Mouse (Mus musculus): Measurements from ENCODE around the gene Siglecf.
A peak's percentile ranks its signal among the peaks of the same experiment; 100 is the strongest.
"Not testable (repeated sequence)": the region's sequence is repeated elsewhere in the genome, so short reads cannot be mapped to it uniquely, and the experiment has no call there.

Gene Siglecf

DNA sequence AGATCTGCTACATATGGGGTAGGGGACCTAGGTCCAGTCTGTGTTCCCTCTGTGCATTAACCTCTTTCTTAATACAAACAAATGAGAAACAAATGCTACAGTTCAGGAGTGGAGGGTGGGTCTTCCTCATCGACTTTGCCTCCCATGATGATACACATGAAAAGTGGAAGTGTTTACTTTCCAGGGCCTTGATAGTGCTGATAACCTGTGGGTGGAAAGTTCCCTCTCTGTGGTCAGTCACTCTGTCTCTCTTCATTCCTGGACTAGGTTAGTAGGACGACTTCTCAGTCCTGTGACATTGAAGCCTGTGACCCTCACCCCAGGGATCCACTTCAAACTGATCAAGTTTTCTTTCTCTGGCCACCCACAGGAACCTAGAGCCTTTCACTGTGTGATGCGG, at the start of gene Siglecf:
TSS of gene Siglecf (plus strand) at position 188 of the 400 bp plus-strand sequence.
- no peak for DNase-seq (ENCODE audit: low read depth, low spot score)

GRCm38 (mm10) chr7:43305235-43305634, 45.9 kb upstream of the Siglecf start:
- DNase-seq (ENCODE audit: low read depth, low spot score) = no peak

DNA sequence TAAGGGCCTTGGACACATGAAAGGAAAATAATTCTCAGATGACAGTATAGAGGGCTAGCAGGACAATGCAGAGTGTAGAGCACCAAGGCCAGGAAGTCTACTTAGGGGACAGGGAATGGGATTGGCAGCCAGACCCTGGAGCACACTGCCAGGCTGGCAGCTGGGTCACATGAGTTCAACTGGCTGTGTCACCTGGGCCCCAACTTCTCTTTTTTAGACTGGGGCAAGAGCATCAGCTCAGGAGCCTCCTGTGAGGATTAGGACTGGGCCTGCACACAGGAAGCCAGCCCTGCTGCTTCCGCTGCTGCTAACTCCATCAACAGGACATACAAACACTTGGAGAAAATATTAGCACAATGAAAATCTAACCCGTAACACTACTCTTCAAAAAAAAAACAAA, 42.1 kb upstream of the Siglecf start:
- DNase-seq (ENCODE audit: low read depth, low spot score) = no peak

DNA sequence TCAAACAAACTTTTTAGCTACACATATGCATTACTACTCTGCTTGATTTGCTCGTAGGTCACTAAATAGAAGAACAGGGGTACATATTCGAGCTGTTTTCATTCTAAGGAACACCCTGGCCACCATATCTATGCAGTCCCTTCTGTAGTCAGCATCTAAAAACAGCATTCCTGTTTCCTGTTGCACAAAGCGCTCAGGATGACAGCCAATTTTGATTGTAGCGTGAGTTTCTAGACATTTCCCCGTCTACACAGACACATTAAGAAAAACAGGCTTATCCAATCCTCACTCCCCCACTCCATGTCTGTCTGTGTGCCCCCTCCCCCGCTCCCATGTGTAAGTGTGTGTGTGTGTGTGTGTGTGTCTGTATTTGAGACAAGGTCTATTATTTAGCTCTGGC, 39.5 kb upstream of the Siglecf start:
- DNase-seq (ENCODE audit: low read depth, low spot score) = no peak

DNA sequence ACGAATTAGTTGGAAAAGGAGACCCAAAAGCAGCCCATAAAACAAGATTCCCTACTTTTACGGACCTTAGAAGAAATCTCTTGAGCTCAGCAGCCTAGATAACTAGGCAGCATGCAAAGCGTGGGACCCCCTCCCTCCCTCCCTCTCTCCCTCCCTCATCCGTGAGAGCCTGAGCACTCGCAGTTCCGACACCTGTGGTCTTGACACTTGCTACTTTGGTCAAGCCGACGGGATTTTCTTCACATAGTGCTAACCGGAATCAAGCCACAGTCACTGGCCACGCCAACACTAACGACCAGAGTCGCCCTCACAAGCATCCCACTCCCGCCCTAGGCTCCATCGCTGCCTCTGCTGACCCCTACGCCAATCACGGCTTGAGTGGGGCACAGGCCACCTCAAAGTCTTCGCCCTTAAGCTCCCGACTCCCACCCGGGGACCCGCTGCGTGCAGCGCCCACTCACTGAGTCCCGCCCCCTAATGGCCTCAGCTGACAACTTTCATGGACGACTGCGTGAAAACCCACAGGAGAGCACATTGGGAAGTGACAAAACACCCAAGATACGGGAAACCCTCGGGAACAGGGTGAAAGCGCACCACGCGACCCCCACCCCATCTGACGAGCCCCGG, 38.6 kb upstream of the Siglecf start:
- DNase-seq (ENCODE audit: low read depth, low spot score) = no peak

- DNase-seq (ENCODE audit: low read depth, low spot score) = peak; percentile 85
Observed at GRCm38 (mm10) chr7:43313013-43313428, 38.1 kb upstream of the Siglecf start, which contains the start of gene Zfp715. Zfp715 (minus strand) TSS chr7:43313294.

DNA sequence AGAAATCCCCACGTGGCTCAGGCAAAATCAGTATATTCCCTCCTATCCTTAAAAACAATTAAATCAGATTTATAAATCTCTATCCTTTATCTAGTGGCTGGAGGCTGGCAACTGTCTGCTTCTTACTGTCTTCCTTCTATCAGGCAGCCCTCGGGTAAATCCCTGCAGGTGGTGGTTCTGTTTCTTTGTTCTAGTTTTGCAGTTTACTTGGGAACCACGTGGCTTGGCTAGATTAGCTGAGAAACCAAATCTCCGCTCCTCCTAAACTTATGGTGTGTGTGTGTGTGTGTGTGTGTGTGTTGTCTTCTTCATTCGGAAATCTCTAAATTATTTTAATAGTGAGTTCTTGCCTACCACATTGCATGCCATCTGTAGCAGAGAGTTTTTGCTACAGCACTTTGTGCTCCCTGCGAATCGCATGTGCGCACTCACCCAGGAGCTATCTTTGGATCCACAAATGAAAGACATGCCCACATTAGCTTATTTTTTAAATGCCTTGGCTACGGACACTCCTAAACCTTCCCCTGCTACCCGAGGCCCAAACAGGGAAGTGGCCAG, 24.8 kb upstream of the Siglecf start:
- no peak for DNase-seq (ENCODE audit: low read depth, low spot score)

DNA sequence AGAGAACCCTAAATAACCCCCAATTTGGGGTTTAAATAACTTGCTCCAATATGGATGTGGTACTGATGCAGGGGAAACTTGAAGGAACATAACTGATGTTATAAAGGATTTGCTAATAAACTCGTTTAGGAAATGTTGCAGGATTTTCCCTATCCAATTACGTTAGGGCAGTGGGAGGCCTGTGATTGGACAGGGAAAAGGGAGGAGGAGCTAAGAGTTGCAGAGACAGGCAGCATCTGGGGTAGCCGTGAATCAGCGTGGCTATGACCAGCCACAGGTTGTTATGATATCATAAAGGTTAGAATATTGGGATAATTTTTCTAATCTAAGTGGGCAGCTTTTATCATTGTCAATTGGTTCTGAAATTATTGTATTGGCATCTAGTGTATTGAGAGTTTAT, 23.0 kb upstream of the Siglecf start:
- no peak for DNase-seq (ENCODE audit: low read depth, low spot score)

GRCm38 (mm10) chr7:43333203-43333602, 17.9 kb upstream of the Siglecf start:
- no peak for DNase-seq (ENCODE audit: low read depth, low spot score)

DNA sequence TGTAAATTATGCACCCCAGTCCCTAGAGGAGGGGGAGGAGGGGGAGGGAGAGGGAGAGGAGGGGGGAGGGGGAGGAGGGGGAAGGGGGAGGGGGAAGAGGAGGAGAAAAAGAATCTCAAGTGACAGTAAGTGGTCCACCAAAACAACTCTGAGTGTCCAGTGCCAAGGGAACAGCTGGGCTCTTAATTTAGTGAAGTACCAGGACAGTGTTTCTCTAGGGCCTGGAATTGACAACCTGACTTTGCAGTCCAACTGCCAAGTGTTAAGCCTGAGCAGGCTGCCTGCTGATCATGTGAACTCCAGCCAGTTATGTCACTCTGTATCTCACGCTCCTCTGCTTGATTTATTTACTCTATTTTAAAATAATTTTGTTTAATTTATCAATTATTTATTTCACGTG, 17.2 kb upstream of the Siglecf start:
- no peak for DNase-seq (ENCODE audit: low read depth, low spot score)

DNA sequence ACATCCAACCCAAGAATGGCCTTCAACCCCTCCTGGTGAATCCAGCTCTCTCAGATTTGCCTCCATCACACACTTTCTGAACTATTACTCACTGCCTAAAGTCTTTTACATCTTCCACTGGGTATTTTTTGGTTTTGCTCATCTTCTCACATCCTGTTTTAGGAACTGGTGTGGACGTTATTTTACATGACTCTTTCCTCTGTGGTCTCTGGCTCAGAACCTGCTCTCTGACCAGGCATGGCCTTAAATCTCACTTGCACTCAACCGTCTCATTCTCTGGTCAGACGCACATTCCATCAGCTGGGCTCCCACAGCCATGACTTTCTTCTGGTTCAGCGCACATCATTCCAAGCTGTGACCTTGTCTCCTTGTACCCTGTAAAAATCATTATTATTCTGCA, 10.4 kb upstream of the Siglecf start:
- DNase-seq (ENCODE audit: low read depth, low spot score) = no peak

- DNase-seq (ENCODE audit: low read depth, low spot score) = no peak
Observed at GRCm38 (mm10) chr7:43343191-43343590, 8.0 kb upstream of the Siglecf start.

- DNase-seq (ENCODE audit: low read depth, low spot score) = no peak
Observed at GRCm38 (mm10) chr7:43344020-43344419, 7.1 kb upstream of the Siglecf start.

- no peak for DNase-seq (ENCODE audit: low read depth, low spot score)
Observed at GRCm38 (mm10) chr7:43344491-43344890, 6.7 kb upstream of the Siglecf start.

DNA sequence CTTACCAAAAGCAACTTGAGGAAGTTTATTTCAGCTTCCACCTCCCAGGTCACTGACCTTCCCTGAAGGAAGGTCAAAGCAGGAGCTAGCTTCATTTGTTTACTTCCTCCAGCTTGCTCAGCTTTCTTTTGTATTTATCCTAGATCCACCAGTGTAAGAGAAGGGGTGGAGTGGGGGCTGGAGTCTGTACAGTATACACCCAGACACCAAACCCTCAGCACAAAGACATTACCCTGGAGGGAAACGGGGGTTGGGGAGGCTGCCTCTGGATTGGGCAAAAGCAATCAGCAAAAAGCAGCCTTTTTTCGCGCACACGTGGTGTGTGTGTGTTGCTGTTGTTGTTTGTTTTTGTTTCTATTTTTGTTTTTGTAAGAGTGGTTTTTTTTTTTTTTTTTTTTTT, 5.0 kb upstream of the Siglecf start:
- no peak for DNase-seq (ENCODE audit: low read depth, low spot score)

DNA sequence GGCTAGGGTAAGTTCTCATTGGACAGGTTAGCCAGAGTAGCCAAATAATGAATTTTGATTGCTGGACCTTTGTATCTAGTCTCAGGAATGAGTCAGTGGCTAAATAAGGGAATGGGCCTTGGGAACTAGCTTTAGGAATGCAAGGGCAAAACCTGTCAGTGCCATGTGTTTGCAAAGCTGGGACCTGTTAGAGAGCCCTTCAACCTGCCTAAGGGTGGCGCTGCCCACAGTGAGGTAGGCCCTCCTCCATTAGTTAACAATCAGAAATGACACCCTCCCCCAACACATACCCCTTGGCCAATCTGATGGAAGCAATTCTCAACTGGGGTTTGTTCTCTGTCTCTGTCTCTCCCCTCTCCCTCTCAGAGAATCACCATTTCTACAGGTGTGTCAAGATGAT, 4.6 kb upstream of the Siglecf start:
- DNase-seq (ENCODE audit: low read depth, low spot score) = no peak

GRCm38 (mm10) chr7:43349623-43350022, 1.5 kb upstream of the Siglecf start:
- DNase-seq (ENCODE audit: low read depth, low spot score) = not testable (repeated sequence)

GRCm38 (mm10) chr7:43353118-43353517, 2.0 kb downstream of the Siglecf start:
- no peak for DNase-seq (ENCODE audit: low read depth, low spot score)

DNA sequence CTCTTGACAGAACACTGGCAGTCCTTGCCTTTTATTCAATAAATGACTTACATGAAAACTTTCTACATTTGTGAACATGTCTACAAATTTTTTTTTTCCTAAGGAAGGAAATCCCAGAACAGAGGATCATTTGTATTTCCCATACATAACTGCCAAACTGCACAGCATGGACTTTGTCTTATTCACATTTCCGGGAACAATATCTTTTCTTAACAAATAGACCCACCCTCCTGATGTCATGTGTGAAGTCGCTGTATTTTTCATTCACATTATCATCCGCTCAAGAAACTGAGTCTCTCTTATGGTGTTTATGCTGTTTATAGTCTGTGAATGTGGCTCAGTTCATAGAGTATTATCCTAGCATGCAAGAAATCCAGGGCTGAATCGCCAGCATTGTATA, 2.6 kb downstream of the Siglecf start:
- no peak for DNase-seq (ENCODE audit: low read depth, low spot score)

DNA sequence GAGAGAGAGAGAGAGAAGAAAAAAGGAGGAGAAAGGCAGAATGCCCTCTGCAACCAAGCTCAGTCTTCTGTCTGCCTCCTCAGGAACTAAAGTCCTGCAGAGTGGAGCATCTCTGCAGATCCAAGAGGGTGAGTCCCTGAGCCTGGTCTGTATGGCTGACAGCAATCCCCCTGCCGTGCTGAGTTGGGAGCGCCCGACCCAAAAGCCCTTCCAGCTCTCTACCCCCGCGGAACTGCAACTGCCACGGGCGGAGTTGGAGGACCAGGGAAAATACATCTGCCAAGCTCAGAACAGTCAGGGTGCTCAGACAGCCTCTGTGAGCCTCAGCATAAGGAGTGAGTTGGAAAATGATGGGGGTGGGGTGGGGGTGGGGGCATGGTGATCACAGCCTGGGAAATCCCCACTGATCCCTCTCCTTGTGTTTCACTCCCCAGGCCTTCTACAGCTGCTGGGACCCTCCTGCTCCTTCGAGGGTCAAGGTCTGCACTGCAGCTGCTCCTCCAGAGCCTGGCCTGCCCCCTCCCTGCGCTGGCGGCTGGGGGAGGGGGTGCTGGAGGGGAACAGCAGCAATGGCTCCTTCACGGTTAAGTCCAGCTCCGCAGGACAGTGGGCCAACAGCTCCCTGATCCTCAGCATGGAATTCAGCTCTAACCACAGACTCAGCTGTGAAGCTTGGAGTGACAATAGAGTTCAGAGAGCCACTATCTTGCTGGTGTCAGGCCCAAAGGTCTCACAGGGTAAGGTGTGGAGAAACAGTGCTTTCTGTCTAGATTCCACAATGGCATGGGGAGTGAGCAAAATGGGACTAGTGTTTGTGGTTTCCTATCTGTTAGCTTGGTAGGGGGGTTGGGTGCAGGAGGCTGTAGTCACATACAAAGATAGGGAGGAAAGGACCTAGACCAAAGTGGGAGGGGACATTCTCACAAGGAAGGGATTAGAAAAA, 4.0 kb downstream of the Siglecf start:
- DNase-seq (ENCODE audit: low read depth, low spot score) = no peak

GRCm38 (mm10) chr7:43358556-43358955, 7.4 kb downstream of the Siglecf start:
- DNase-seq (ENCODE audit: low read depth, low spot score) = no peak

DNA sequence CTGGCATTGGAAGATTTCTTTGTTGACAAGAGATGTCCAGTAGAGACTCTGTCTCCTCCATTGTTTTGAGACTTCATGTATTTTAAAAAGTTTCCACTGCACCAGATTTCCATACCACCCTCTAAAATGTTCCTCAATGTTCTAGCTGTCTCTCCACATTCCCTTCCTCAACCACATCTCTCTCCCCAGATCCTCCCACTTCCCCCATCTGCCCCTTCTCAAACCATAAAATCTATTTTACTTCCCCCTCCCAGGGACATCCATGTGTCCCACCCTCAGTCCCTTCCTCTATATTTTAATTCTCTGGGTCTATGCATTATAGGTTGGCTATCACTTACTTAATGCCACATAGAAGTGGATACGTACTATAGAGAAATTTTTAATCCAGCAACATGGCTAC, 10.3 kb downstream of the Siglecf start:
- no peak for DNase-seq (ENCODE audit: low read depth, low spot score)

DNA sequence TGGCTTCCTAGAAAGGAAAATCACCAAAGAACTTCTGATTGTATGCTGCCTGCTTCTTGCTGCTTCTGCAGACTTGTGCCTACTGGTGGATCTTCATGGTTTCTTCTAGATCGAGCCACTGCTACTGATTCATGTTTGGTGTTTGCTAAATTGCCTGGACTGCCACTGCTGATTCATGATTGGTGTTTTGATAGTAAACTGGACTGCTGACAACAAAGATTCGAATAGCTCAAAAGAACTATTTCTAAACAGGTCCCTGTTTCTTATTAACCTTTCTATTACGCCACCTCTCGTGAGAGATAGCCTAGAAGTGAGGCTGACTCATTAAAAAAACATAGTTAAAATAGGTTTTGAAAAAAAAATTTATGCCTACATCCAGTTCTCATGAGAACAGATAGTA, 10.9 kb downstream of the Siglecf start:
- no peak for DNase-seq (ENCODE audit: low read depth, low spot score)

All from embryo, embryonic 11.5 days (tissue).